Mouse (Mus musculus) kidney, embryonic 15.5 days (tissue): ENCODE measurements around the gene C530008M17Rik. TPM values are rescaled to one million over a fixed set of nuclear protein-coding genes. Genes with fewer than 3 reads are reported as not detected.

ENCODE experiments used
- ATAC-seq: fragments of 200-750 bp; cut with Nextera tagmentation; replicated peaks from 2 replicates; pipeline ENCODE4 v1.8.0; 2017; ENCODE audit warnings: moderate TSS enrichment; ENCODE audit not compliant: low FRiP score
- H3K27ac ChIP-seq: fragments of 300-500 bp; sonication (generic); 2 replicates; pipeline ENCODE4 v1.5.1; 2015; ENCODE audit warnings: mild to moderate bottlenecking, inconsistent platforms
- H3K27me3 ChIP-seq: fragments of 300-500 bp; sonication (generic); 2 replicates; pipeline ENCODE4 v1.6.1; 2015; ENCODE audit warnings: inconsistent platforms
- H3K36me3 ChIP-seq: fragments of 300-500 bp; sonication (generic); 2 replicates; pipeline ENCODE4 v1.6.1; 2015; ENCODE audit warnings: inconsistent platforms
- H3K4me1 ChIP-seq: fragments of 300-500 bp; sonication (generic); 2 replicates; pipeline ENCODE4 v1.6.1; 2015; ENCODE audit warnings: inconsistent platforms
- H3K4me2 ChIP-seq: fragments of 300-500 bp; sonication (generic); 2 replicates; pipeline ENCODE4 v1.6.1; 2015; ENCODE audit warnings: moderate library complexity, mild to moderate bottlenecking, inconsistent platforms
- H3K4me3 ChIP-seq: fragments of 300-500 bp; sonication (generic); replicated peaks from 2 replicates; pipeline ENCODE4 v1.5.1; 2015; ENCODE audit warnings: mild to moderate bottlenecking, inconsistent platforms
- H3K9ac ChIP-seq: fragments of 300-500 bp; sonication (generic); 2 replicates; pipeline ENCODE4 v1.6.1; 2015; ENCODE audit warnings: mild to moderate bottlenecking, inconsistent platforms
- H3K9me3 ChIP-seq: fragments of 300-500 bp; sonication (generic); replicated peaks from 2 replicates; pipeline ENCODE4 v1.6.1; 2016; ENCODE audit warnings: inconsistent platforms
- WGBS: fragments of 180-500 bp; shearing (Covaris S2); methylation state at CpG from one replicate; pipeline ENCODE4 v1.1.7; 2015; ENCODE audit warnings: mixed read lengths; 5-methylcytosine and 5-hydroxymethylcytosine counted together
- polyA plus RNA-seq: library from polyadenylated mRNA; unstranded; fragments of >200 nt; fragmentation: Nextera tagmentation; extraction: Ambion mirVana; gene quantifications from 2 replicates; pipeline ENCODE4 v1.2.1, GENCODE M21; 2015

Gene C530008M17Rik
- polyA plus RNA-seq, 1 experiment from 2014 or later = 17.2 TPM

DNA sequence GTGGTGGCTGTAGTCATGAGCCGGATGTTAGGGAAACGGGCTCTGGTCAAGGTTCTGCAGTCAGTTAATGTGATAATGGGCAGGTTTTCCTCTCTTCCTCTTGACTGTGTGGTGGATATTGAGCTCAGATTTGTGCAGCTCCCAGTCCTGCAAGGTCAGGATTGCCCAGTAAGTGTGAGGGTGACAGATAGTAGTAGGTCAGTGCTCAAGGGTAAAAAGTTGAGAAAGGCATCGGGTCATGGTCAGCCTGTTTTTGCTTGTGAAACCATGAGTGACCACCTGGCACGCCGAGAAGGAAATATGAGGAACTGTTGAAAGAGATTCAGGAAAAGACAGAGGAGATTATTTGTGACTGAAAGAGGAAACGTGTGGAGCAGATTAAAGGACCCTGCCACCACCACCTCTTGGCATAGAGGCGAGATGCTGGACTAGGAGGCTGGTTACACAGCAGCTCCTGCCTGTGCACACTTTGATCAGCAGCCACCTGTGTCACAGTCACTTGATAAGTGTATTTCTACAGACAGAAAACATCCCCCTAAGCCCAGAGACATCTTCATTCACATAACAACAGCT, 127.9 kb downstream of the C530008M17Rik start:
- Histone ChIP-seq H3K9ac (no peak overlapping the region), H3K4me2 (no peak overlapping the region), H3K4me1 (0 out of 2 replicates have a peak, but pooled peaks cover 5% of the 10 kb centered on the region), H3K27ac (no peak overlapping the region), H3K4me3 (no peak overlapping the region), H3K9me3 (no peaks in the 10 kb centered on the region), H3K27me3 (no peaks in the 10 kb centered on the region), H3K36me3 (0 out of 2 replicates have a peak, but pooled peaks cover 3% of the 10 kb centered on the region)
- ATAC-seq = no peak
- 55% methylated on average over 7 of the region's 7 CpGs for WGBS

DNA sequence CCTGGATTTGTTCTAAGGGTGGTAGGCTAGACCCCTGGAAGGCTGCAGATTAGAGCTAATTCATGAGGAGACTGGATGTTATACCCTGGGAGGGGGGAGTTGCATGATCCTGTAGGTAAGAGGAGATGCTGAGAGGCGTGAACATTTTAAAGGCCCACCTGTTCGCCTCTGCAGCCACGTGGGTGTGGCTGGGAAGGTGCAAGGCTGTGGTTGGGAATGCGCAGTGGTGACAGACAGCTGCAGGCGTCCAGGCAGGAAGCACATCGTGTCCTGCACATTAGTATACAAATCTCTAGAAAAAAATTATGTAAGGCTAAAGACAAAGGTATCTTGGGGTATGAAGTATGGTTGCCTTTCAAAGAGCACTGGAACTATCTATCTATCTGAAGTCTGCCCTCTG, 128.7 kb downstream of the C530008M17Rik start:
- H3K27ac ChIP-seq = no peak overlapping the region
- no peak overlapping the region for H3K4me3 ChIP-seq
- H3K4me2 ChIP-seq = no peak overlapping the region
- no peak for ATAC-seq
- H3K9me3 ChIP-seq = no peaks in the 10 kb centered on the region
- 0 out of 2 replicates have a peak, but pooled peaks cover 5% of the 10 kb centered on the region for H3K4me1 ChIP-seq
- H3K9ac ChIP-seq = no peak overlapping the region
- 0 out of 2 replicates have a peak, but pooled peaks cover 3% of the 10 kb centered on the region for H3K36me3 ChIP-seq
- H3K27me3 ChIP-seq = no peaks in the 10 kb centered on the region
- WGBS = 74% methylated on average over 6 of the region's 6 CpGs

DNA sequence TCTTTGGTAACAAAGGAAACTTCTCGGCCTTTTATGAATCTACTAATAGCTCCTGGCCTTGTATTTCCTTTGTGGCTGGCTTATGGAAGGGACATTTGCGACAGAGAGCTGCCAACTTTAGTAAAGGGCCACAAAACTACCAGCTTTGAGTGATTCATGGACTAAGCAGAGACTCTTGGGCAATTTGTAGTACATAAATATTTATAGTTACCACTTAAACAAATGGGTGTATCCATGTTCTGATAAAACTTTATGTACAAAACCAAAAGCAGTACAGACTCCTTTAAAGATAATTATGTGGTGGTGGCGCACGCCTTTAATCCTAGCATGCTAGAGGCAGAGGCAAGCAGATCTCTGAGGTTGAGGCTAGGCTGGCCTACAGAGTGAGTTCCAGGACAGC, 133.6 kb downstream of the C530008M17Rik start:
- WGBS = 91% methylated on average over 4 of the region's 4 CpGs
- H3K4me1 ChIP-seq = no peaks in the 10 kb centered on the region

DNA sequence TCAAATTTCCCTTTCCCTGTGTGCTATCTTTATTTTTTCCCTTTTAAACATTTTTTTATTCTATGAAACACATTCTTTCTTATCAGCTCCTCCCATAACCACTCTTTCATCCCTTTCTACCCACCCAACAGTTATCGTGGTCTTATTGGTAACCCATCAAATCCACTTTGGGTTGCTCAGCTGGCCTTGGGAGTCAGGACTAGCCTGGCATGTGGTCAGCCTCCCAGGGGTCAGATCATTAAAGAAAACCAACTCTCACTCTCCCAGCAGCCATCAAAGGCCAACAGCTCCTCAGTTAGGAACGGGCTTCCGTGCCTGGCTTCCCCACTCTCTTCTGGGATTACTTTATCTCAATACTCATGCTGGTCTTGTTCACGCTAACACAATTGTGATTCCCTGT, 135.0 kb downstream of the C530008M17Rik start:
- Histone ChIP-seq H3K27ac (no peak overlapping the region), H3K27me3 (no peaks in the 10 kb centered on the region), H3K4me2 (no peak overlapping the region), H3K36me3 (peaks cover 5% of the 10 kb centered on the region; the same call in 1 of the 2 replicates), H3K9ac (no peak overlapping the region), H3K4me3 (no peak overlapping the region), H3K4me1 (no peaks in the 10 kb centered on the region), H3K9me3 (no peaks in the 10 kb centered on the region)
- ATAC-seq = no peak
- 89% methylated on average over 4 of the region's 4 CpGs for WGBS

More for the DNA sequence above, 133.6 kb downstream of the C530008M17Rik start:
- no peak for ATAC-seq
- H3K4me2 ChIP-seq = no peak overlapping the region
- H3K9me3 ChIP-seq = no peaks in the 10 kb centered on the region
- H3K36me3 ChIP-seq = peaks cover 5% of the 10 kb centered on the region; the same call in 1 of the 2 replicates
- no peak overlapping the region for H3K4me3 ChIP-seq
- H3K27me3 ChIP-seq = no peaks in the 10 kb centered on the region
- no peak overlapping the region for H3K9ac ChIP-seq
- no peak overlapping the region for H3K27ac ChIP-seq

DNA sequence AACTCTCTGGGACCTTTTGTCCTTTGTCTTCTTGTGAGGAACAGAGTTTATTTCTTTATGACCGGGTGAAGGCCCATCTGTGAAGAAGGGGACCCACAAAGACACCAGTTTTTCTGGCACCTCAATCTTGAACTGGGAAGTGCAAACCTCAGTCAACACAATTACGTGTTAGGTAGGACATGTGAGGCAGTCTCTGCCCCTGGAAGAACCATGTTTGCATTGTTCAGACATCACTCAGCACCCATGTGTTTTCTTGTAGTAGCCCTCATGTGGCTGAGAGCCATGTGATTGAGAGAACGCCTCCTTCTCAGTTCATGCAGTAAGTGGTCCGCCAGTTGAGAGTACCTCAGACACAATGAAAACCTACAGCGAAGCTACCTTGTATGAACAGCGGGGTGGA, 136.4 kb downstream of the C530008M17Rik start:
- Histone ChIP-seq H3K4me1 (0 out of 2 replicates have a peak, but pooled peaks cover under 1% of the 10 kb centered on the region), H3K4me2 (no peak overlapping the region), H3K27ac (no peak overlapping the region), H3K36me3 (peaks cover 5% of the 10 kb centered on the region; the same call in 1 of the 2 replicates), H3K9ac (no peak overlapping the region), H3K9me3 (no peaks in the 10 kb centered on the region), H3K4me3 (no peak overlapping the region), H3K27me3 (no peaks in the 10 kb centered on the region)
- ATAC-seq = no peak
- 87% methylated on average over 6 of the region's 6 CpGs for WGBS

DNA sequence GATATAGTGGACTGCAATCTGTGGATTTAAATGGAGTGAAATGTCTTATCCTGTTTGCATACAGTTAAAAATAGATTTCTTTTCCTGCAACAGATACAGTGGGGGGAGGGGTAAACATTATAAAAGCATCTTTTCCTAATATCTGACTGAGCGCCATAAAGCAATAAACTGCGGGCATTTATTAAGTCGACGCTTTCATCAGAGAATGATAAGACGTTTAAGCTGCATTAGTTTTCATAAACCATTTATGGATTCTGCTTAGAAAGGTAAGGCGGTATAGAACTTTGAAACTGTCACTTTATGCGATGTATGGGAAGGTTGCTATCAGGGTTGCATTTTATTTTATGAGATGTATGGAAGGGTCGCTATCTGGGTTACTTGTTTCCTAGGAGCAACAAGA, 141.7 kb downstream of the C530008M17Rik start:
- Histone ChIP-seq H3K4me2 (no peak overlapping the region), H3K4me3 (no peak overlapping the region), H3K27ac (no peak overlapping the region), H3K36me3 (no peaks in the 10 kb centered on the region), H3K9me3 (no peaks in the 10 kb centered on the region), H3K27me3 (no peaks in the 10 kb centered on the region), H3K9ac (no peak overlapping the region), H3K4me1 (peaks cover 12% of the 10 kb centered on the region; the same call in 1 of the 2 replicates)
- 87% methylated on average over 8 of the region's 8 CpGs for WGBS
- ATAC-seq = no peak

DNA sequence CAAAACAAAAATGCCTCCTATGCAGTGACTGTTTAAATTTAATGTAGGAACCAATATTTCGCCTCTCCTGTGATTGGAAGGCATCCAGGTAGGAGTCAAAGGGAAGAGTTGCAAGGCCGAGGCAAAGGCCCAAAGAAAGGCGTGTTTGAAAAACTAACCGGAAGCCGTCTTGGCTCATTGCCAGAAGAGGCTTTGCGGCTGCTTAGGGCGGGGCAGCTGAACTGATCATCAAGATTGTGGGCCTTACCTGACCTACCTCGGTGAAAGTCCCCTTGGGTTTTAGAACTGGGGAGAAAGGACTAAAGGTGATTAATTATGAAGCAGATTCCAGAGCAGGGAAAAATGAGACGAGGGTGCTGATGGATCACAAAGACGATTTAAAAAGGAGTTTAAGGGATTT, 143.2 kb downstream of the C530008M17Rik start:
- H3K36me3 ChIP-seq = no peaks in the 10 kb centered on the region
- no peak for ATAC-seq
- WGBS = 56% methylated on average over 10 of the region's 10 CpGs

DNA sequence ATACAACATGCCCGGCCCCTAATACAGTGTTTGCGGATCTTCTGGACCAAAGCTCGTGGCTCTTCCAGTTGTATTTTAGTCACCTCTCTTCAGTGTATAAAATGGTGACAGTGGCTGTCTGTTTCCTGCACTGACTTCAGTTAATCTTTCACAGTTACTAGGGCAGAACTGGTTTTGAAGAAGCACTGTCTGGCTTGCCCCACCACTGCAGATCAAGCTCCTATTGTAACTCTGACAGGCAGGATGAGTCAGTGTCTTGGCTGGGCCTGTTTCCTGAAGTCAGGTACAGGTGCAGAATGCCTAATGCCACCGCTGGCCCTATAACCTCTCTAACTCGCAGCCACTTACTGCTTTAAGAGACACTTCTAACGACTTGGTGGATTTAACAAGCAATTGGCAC, 152.7 kb downstream of the C530008M17Rik start:
- Histone ChIP-seq H3K9me3 (no peaks in the 10 kb centered on the region), H3K4me1 (peaks cover 5% of the 10 kb centered on the region; the same call in 1 of the 2 replicates), H3K27me3 (no peaks in the 10 kb centered on the region), H3K4me2 (no peak overlapping the region), H3K9ac (no peak overlapping the region), H3K4me3 (no peak overlapping the region), H3K27ac (no peak overlapping the region), H3K36me3 (no peaks in the 10 kb centered on the region)
- 87% methylated on average over 6 of the region's 6 CpGs for WGBS
- no peak for ATAC-seq

More for the DNA sequence above, 143.2 kb downstream of the C530008M17Rik start:
- no peak overlapping the region for H3K4me3 ChIP-seq
- H3K9ac ChIP-seq = no peak overlapping the region
- H3K9me3 ChIP-seq = no peaks in the 10 kb centered on the region
- no peak overlapping the region for H3K27ac ChIP-seq
- H3K4me1 ChIP-seq = peaks cover 12% of the 10 kb centered on the region; the same call in 1 of the 2 replicates
- no peaks in the 10 kb centered on the region for H3K27me3 ChIP-seq
- no peak overlapping the region for H3K4me2 ChIP-seq

DNA sequence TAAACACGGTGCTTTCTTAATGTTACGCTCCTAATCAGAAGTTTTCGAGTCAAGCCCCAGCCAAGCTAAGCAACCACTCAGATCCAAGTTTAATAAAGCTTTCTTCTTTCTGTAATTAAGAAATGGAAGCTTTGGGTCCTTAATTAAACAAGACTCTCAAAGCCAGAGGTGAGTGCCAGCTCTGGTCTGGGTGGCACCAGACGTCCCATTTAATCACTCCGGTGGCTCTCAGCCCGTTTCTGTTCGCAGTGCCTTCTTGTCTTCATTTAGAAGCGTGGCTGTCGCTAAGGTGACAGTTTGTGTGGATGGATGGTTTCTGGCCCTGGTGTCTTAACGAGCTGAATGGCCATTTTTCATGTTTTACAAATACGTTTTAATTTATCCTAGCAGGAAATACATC, 158.7 kb downstream of the C530008M17Rik start:
- 51% methylated on average over 11 of the region's 11 CpGs for WGBS
- Histone ChIP-seq H3K9me3 (no peaks in the 10 kb centered on the region), H3K4me3 (no peak overlapping the region), H3K4me2 (no peak overlapping the region), H3K27me3 (no peaks in the 10 kb centered on the region), H3K27ac (no peak overlapping the region), H3K36me3 (no peaks in the 10 kb centered on the region), H3K9ac (no peak overlapping the region), H3K4me1 (peaks cover 25% of the 10 kb centered on the region)
- no peak for ATAC-seq

DNA sequence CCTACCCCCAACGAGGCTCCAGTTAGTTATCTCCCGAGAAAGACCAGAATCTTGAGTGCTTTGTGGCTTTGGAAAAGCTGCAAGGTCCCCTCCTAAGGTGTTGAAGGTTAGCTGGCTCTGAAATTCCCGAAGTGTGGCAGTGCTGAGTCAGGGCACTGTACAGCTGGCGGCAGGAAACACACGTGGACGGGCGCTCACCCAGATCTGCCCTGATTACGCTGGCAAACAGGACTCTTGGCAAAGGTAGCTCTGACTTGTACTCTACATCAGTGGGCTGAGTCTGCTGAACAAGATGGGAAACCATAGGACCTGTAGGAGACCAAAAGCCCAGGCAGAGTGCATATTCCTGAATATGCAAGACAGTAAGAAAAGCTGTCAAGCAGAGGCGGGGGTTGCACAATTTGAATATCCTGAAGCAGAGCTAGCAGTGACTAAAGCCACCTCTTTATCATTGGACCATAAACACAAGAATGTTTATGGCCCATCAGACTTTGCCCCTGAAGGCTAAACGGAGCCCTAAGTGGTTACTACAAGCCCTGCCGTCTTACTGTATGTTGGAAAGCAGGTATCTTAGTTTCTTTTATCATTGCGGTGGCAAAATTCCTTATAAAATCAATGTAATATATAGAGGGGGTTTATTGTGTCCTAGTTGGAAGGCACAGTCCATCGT, 159.6 kb downstream of the C530008M17Rik start:
- Histone ChIP-seq H3K9ac (no peak overlapping the region), H3K4me3 (no peak overlapping the region), H3K27me3 (no peaks in the 10 kb centered on the region), H3K9me3 (no peaks in the 10 kb centered on the region), H3K4me1 (peaks cover 25% of the 10 kb centered on the region), H3K36me3 (no peaks in the 10 kb centered on the region), H3K4me2 (no peak overlapping the region), H3K27ac (no peak overlapping the region)
- ATAC-seq = peak; percentile 79
- WGBS = 49% methylated on average over 13 of the region's 13 CpGs

DNA sequence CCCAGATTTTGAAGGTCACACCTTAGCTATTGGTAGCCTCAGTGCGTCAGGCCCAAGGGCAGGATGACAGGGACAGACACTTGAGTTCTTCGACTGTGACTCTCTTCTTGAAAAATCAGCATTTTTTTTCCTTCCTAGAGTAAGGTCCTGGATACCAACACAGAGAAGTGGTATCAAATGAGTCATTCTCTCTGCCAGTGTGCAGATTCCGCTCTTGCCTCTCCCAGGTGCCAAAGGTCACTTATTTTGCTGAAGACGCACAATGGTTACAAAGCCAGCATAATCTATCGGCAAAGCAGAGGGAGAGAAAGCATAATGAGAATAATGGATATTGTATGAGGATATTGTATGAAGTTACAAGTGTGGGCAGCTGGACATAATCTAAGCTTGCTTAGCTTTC, 160.4 kb downstream of the C530008M17Rik start:
- no peaks in the 10 kb centered on the region for H3K9me3 ChIP-seq
- peaks cover 20% of the 10 kb centered on the region for H3K4me1 ChIP-seq
- no peaks in the 10 kb centered on the region for H3K36me3 ChIP-seq
- no peak for ATAC-seq
- WGBS = 84% methylated on average over 5 of the region's 5 CpGs
- H3K9ac ChIP-seq = no peak overlapping the region
- H3K27ac ChIP-seq = no peak overlapping the region
- H3K4me2 ChIP-seq = no peak overlapping the region
- no peaks in the 10 kb centered on the region for H3K27me3 ChIP-seq
- no peak overlapping the region for H3K4me3 ChIP-seq

DNA sequence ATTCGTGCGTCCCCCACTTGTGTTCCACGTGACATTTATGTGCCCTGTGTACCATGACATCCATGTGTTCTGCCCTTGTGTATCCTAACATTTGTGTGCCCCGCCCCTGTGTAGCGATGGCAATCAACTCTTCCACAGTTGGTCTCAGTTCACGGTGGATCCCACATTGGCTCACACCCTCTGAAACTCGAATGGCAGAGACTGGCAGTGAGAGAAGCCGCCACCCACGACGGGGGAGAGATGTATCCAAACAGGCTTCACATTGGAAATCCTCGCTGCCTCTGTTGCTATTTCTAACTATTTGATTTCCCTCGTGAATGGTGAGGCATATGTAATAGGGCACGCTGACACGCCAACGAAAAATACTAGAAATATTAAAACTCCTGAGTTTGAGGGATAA, 161.4 kb downstream of the C530008M17Rik start:
- 89% methylated on average over 15 of the region's 15 CpGs for WGBS
- H3K4me2 ChIP-seq = no peak overlapping the region
- H3K9ac ChIP-seq = no peak overlapping the region
- H3K4me3 ChIP-seq = no peak overlapping the region
- H3K4me1 ChIP-seq = peaks cover 27% of the 10 kb centered on the region
- no peak overlapping the region for H3K27ac ChIP-seq
- no peaks in the 10 kb centered on the region for H3K27me3 ChIP-seq
- no peak for ATAC-seq
- no peaks in the 10 kb centered on the region for H3K36me3 ChIP-seq
- no peaks in the 10 kb centered on the region for H3K9me3 ChIP-seq
